ENCODE assay signal across 14 mouse cellular contexts in the genomic region with DNA sequence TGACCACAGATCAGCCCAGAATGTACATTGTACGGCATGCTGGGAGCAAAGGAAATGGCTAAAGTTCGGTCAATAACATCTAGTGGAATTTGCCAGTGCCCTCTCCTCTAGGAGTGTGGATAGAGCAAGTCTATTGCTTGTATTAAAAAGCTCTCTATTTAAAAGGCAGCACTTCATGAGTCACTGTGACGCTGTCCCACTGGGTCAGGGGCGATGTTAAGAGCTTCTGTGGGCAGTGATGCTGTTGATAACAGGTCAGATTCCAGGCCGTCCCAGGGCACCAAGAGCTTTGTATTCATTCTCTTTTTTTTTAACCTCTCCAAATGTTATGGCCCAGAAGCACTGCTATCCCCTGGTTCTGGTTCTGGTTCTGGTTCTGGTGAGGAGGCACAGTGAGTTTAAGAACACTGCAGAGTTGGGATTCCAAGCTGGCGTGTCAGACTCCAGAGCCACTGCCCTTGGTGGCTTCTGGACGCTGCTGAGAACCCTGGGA. TPM values are rescaled to one million over a fixed set of nuclear protein-coding genes. Genes with fewer than 3 reads are reported as not detected.
A peak's percentile ranks its signal among the peaks of the same experiment; 100 is the strongest.
DNase-seq lines count a peak whose midpoint lies in the region; ATAC-seq and TF ChIP-seq lines count a peak whose summit lies in the region.
"Had no signal": no experiment of that assay in that cellular context is flagged by ENCODE, and none has a peak within 500 bp of the region (broad histone marks: within the 10 kb centered on the region; RNA-seq: fewer than 3 reads in every experiment).

No protein-coding gene starts in this region.

- DNase-seq in heart, embryonic 10.5 days (ENCODE audit: low spot score), result no peak
- no peak for DNase-seq in heart, postnatal 10 days
- DNase-seq in kidney, postnatal 25 days, result no peak
- DNase-seq in midbrain, postnatal 0 days (ENCODE audit: low spot score), result no peak
- no peak for DNase-seq in midbrain, embryonic 11.5 days (ENCODE audit: low spot score, missing footprints)
- no peak for DNase-seq in thymus, postnatal 0 days (ENCODE audit: low spot score)
- DNase-seq: cerebellum, postnatal 10 days; gastrocnemius, postnatal 10 days; left cerebral cortex, postnatal 4 days; liver, embryonic 13.5 days had no signal

- no peaks in the 10 kb centered on the region for H3K27me3 ChIP-seq in heart, embryonic 10.5 days (ENCODE audit: insufficient read depth, poor library complexity, severe bottlenecking)
- no peaks in the 10 kb centered on the region for H3K27me3 ChIP-seq in kidney, embryonic 14.5 days (ENCODE audit: control insufficient read depth, insufficient read depth, low read length)
- no peaks in the 10 kb centered on the region for H3K27me3 ChIP-seq in midbrain, postnatal 0 days (ENCODE audit: insufficient read depth, low read length)
- H3K27me3 ChIP-seq in midbrain, embryonic 11.5 days (ENCODE audit: control insufficient read depth, insufficient read depth, low read length), result no peaks in the 10 kb centered on the region
- H3K27me3 ChIP-seq: liver, embryonic 13.5 days had no signal

- no peak overlapping the region for H3K9ac ChIP-seq in kidney, embryonic 14.5 days (ENCODE audit: low read depth, low read length)
- H3K9ac ChIP-seq in midbrain, postnatal 0 days (replicated peaks; ENCODE audit: low read length, poor library complexity, severe bottlenecking), result no peak overlapping the region
- no peak overlapping the region for H3K9ac ChIP-seq in midbrain, embryonic 11.5 days (ENCODE audit: low read length)
- H3K9ac ChIP-seq: liver, embryonic 13.5 days had no signal

- ATAC-seq in kidney, embryonic 14.5 days (ENCODE audit: low FRiP score, low TSS enrichment), result no peak
- no peak for ATAC-seq in midbrain, postnatal 0 days (ENCODE audit: low FRiP score)
- ATAC-seq in midbrain, embryonic 11.5 days (ENCODE audit: low FRiP score), result no peak
- ATAC-seq: CD4-positive, CD25-positive, alpha-beta regulatory T cell, adult 4 months; forebrain, embryonic 16.5 days had no signal

- H3K27ac ChIP-seq in heart, embryonic 10.5 days, result peak overlapping the region; percentile 36
- H3K27ac ChIP-seq in kidney, embryonic 14.5 days (ENCODE audit: low read depth, low read length), result peak overlapping the region; percentile 65
- peak overlapping the region; percentile 2; the same call in 1 of the 2 replicates for H3K27ac ChIP-seq in midbrain, postnatal 0 days (ENCODE audit: low read depth, low read length)
- no peak overlapping the region for H3K27ac ChIP-seq in midbrain, embryonic 11.5 days (ENCODE audit: low read depth, low read length)
- H3K27ac ChIP-seq: liver, embryonic 13.5 days had no signal

- no peaks in the 10 kb centered on the region for H3K9me3 ChIP-seq in heart, embryonic 10.5 days
- H3K9me3 ChIP-seq in kidney, embryonic 14.5 days (ENCODE audit: control insufficient read depth, low read length), result no peaks in the 10 kb centered on the region
- H3K9me3 ChIP-seq in midbrain, postnatal 0 days (ENCODE audit: low read length), result no peaks in the 10 kb centered on the region
- no peaks in the 10 kb centered on the region for H3K9me3 ChIP-seq in midbrain, embryonic 11.5 days (ENCODE audit: control insufficient read depth, low read length)
- H3K9me3 ChIP-seq: liver, embryonic 13.5 days had no signal

- 51% methylated on average over 7 of the region's 7 CpGs for WGBS in heart, embryonic 10.5 days
- 68% methylated on average over 7 of the region's 7 CpGs for WGBS in kidney, embryonic 14.5 days
- 86% methylated on average over 7 of the region's 7 CpGs for WGBS in midbrain, postnatal 0 days
- WGBS in midbrain, embryonic 11.5 days, result 88% methylated on average over 7 of the region's 7 CpGs

- H3K4me2 ChIP-seq in kidney, embryonic 14.5 days (replicated peaks; ENCODE audit: low read depth, low read length), result no peak overlapping the region
- no peak overlapping the region for H3K4me2 ChIP-seq in midbrain, postnatal 0 days (ENCODE audit: low read depth, low read length, poor library complexity, severe bottlenecking)
- H3K4me2 ChIP-seq in midbrain, embryonic 11.5 days, result no peak overlapping the region
- H3K4me2 ChIP-seq: liver, embryonic 13.5 days had no signal

- intact Hi-C loops in heart, postnatal 10 days (cut with DNase I), result no loop called here

- H3K36me3 ChIP-seq in heart, embryonic 10.5 days, result peaks cover 76% of the 10 kb centered on the region
- peaks cover 54% of the 10 kb centered on the region for H3K36me3 ChIP-seq in kidney, embryonic 14.5 days (ENCODE audit: control insufficient read depth, insufficient read depth, low read length)
- peaks cover 55% of the 10 kb centered on the region for H3K36me3 ChIP-seq in midbrain, postnatal 0 days (ENCODE audit: insufficient read depth, low read length)
- peaks cover 14% of the 10 kb centered on the region for H3K36me3 ChIP-seq in midbrain, embryonic 11.5 days (ENCODE audit: control insufficient read depth, insufficient read depth, low read length)
- H3K36me3 ChIP-seq: liver, embryonic 13.5 days had no signal

- H3K4me1 ChIP-seq in heart, embryonic 10.5 days, result peaks cover 37% of the 10 kb centered on the region
- no peaks in the 10 kb centered on the region for H3K4me1 ChIP-seq in kidney, embryonic 14.5 days (ENCODE audit: control insufficient read depth, insufficient read depth, low read length)
- no peaks in the 10 kb centered on the region for H3K4me1 ChIP-seq in midbrain, postnatal 0 days (ENCODE audit: insufficient read depth, low read length)
- no peaks in the 10 kb centered on the region; the same call in 1 of the 2 replicates for H3K4me1 ChIP-seq in midbrain, embryonic 11.5 days (ENCODE audit: control insufficient read depth, insufficient read depth, low read length)
- H3K4me1 ChIP-seq: liver, embryonic 13.5 days had no signal

- no peak for TF ChIP-seq CTCF in midbrain, postnatal 0 days (IDR thresholded peaks at IDR 0.05)

- H3K4me3 ChIP-seq in heart, embryonic 10.5 days, result no peak overlapping the region; the same call in 1 of the 2 replicates
- H3K4me3 ChIP-seq in kidney, embryonic 14.5 days (ENCODE audit: low read length), result no peak overlapping the region
- no peak overlapping the region for H3K4me3 ChIP-seq in midbrain, postnatal 0 days (ENCODE audit: low read depth, low read length)
- no peak overlapping the region for H3K4me3 ChIP-seq in midbrain, embryonic 11.5 days (ENCODE audit: low read depth, low read length)
- H3K4me3 ChIP-seq: erythroblast, embryonic 14.5 days; liver, embryonic 13.5 days had no signal

RNA-seq across cellular contexts. Expression of gene Btbd16, which starts 17.5 kb away (rescaled TPM):
- polyA plus RNA-seq in heart, embryonic 10.5 days (2016; fragmentation: Nextera tagmentation; extraction: Ambion mirVana), result 0.07 and 0.40 TPM in 2 replicates
- total RNA-seq in heart, postnatal 10 days (2021), result under 1 TPM in 1 of 2 experiments, not detected in 1; 0.22 TPM
- not detected in 2 replicates for polyA plus RNA-seq in kidney, embryonic 14.5 days (2014; fragmentation: Nextera tagmentation; extraction: Ambion mirVana)
- not detected in 2 replicates for total RNA-seq in midbrain, postnatal 0 days (2014; rRNA removed)
- 0.29 and 0.32 TPM in 2 replicates for polyA plus RNA-seq in midbrain, postnatal 0 days (2015; fragmentation: Nextera tagmentation; extraction: Ambion mirVana)
- not detected in 2 replicates for polyA plus RNA-seq in midbrain, embryonic 11.5 days (2014; fragmentation: Nextera tagmentation; extraction: Ambion mirVana)
- 0.19 and 0.62 TPM in 2 replicates for polyA plus RNA-seq in thymus, postnatal 0 days (2015; fragmentation: Nextera tagmentation; extraction: Ambion mirVana)
- polyA plus RNA-seq: erythroblast, embryonic 14.5 days; forebrain, embryonic 16.5 days; liver, embryonic 13.5 days had no signal
